Mouse (Mus musculus) liver, adult 2 months (tissue): ENCODE measurements around the gene Clip1.

Experiments
- CTCF ChIP-seq: fragments of 200-500 bp; IDR thresholded peaks from 2 replicates; pipeline ENCODE4 v1.5.1; 2011; ENCODE audit warnings: low read depth, low read length, control low read depth
- POLR2A ChIP-seq: fragments of 200-500 bp; IDR thresholded peaks from 2 replicates; pipeline ENCODE4 v1.6.1; 2011; ENCODE audit warnings: low read length, control low read depth; ENCODE audit not compliant: insufficient read depth; ENCODE audit errors: extremely low read depth

- no peak for TF ChIP-seq CTCF
- no peak for TF ChIP-seq POLR2A
Observed at GRCm38 (mm10) chr5:123650825-123651224, 33.6 kb downstream of the Clip1 start.
